Mouse (Mus musculus): ENCODE measurements around the gene Foxred2. TPM values are rescaled to one million over a fixed set of nuclear protein-coding genes. Genes with fewer than 3 reads are reported as not detected.

The Foxred2 gene
- polyA plus RNA-seq, 1 experiment from 2014 or later, result 10.8 TPM

GRCm38 (mm10) chr15:77974165-77974841 is 17.8 kb upstream of the Foxred2 start:
- Histone ChIP-seq H3K36me3 (replicated peaks; ENCODE audit: control insufficient read depth, insufficient read depth) (no peaks in the 10 kb centered on the region), H3K4me1 (replicated peaks; ENCODE audit: control insufficient read depth, insufficient read depth, low read length) (peaks cover 9% of the 10 kb centered on the region), H3K27me3 (ENCODE audit: control insufficient read depth, insufficient read depth, low read length) (no peaks in the 10 kb centered on the region), H3K4me3 (replicated peaks; ENCODE audit: low read length) (no peak overlapping the region), H3K4me2 (replicated peaks) (no peak overlapping the region), H3K9ac (no peak overlapping the region), H3K27ac (no peak overlapping the region), H3K9me3 (ENCODE audit: control insufficient read depth, low read length) (no peaks in the 10 kb centered on the region)
- DNase-seq (ENCODE audit: low spot score) (no peak), ATAC-seq (ENCODE audit: low FRiP score) (no peak)
- 81% methylated on average over 6 of the region's 6 CpGs for WGBS

GRCm38 (mm10) chr15:77970470-77971292 is 14.2 kb upstream of the Foxred2 start, which contains the start of gene Eif3d:
TSS of gene Eif3d (minus strand) at chr15:77970813.
- H3K4me1 ChIP-seq (replicated peaks; ENCODE audit: control insufficient read depth, insufficient read depth, low read length), result peaks cover 12% of the 10 kb centered on the region
- H3K4me3 ChIP-seq (replicated peaks; ENCODE audit: low read length), result peak within 1 kb of the TSS; percentile 77
- DNase-seq (ENCODE audit: low spot score) (peak; percentile 95), ATAC-seq (ENCODE audit: low FRiP score) (peak; percentile 89)
- H3K9me3 ChIP-seq (ENCODE audit: control insufficient read depth, low read length), result no peaks in the 10 kb centered on the region
- under 1% methylated on average over 67 of the region's 72 CpGs for WGBS
- peak within 1 kb of the TSS; percentile 95 for H3K4me2 ChIP-seq (replicated peaks)
- H3K36me3 ChIP-seq (replicated peaks; ENCODE audit: control insufficient read depth, insufficient read depth), result peaks cover 29% of the 10 kb centered on the region
- no peaks in the 10 kb centered on the region for H3K27me3 ChIP-seq (ENCODE audit: control insufficient read depth, insufficient read depth, low read length)
- H3K27ac ChIP-seq, result peak within 1 kb of the TSS; percentile 99
- peak within 1 kb of the TSS; percentile 92 for H3K9ac ChIP-seq

DNA sequence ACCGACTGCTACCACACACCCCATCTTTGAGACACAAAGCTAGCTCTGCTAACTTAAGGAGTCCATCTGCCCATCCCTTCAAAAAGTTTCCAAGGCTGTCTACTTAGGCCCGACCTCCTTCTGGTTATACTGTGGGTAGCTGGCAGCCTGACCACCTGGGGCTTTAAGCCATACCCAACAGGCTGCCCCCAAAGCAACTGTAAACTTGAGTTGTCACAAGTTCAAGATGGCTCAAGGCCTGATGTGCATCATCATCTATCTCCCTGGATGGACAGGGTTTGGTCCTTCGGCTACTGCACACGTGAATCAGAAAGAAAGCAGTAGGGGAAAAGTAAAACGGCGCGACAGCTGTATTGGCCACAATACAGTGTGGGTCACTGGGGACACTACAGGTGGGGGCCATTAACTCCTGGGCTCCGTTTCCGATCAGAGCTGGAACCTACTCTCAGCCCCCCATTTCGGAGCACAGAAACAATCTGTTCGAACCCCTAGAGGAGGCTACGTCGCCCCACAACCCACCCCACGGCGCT is 13.5 kb upstream of the Foxred2 start:
- DNase-seq (ENCODE audit: low spot score) (no peak), ATAC-seq (ENCODE audit: low FRiP score) (no peak; the same call in 1 of the 2 replicates)
- 4% methylated on average over 15 of the region's 15 CpGs for WGBS

DNA sequence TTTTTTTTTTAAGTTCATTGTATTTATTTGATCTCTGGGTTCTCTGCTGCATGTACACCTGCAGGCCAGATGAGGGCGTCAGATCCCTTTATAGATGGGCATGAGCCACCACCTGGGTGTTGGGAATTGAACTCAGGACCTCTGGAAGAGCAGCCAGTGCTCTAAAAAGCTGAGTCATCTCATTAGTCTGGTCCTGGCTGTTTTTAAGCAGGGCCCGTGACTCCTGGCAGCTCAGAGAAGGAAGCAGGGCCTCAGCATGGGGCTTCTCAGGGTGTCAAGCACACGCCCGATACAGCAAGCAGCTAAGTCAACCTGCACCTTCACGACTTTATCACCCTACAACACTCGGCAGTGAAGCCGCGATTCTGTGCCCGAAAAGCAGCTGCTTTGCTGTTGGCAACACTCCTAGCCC is 8.6 kb upstream of the Foxred2 start:
- Histone ChIP-seq H3K27me3 (ENCODE audit: control insufficient read depth, insufficient read depth, low read length) (no peaks in the 10 kb centered on the region), H3K4me1 (replicated peaks; ENCODE audit: control insufficient read depth, insufficient read depth, low read length) (peaks cover 9% of the 10 kb centered on the region), H3K4me2 (replicated peaks) (no peak overlapping the region), H3K36me3 (replicated peaks; ENCODE audit: control insufficient read depth, insufficient read depth) (peaks cover 85% of the 10 kb centered on the region), H3K9me3 (ENCODE audit: control insufficient read depth, low read length) (no peaks in the 10 kb centered on the region), H3K9ac (no peak overlapping the region), H3K27ac (no peak overlapping the region), H3K4me3 (replicated peaks; ENCODE audit: low read length) (no peak overlapping the region)
- ATAC-seq (ENCODE audit: low FRiP score), result no peak
- WGBS, result 84% methylated on average over 9 of the region's 9 CpGs
- no peak for DNase-seq (ENCODE audit: low spot score)

More for the DNA sequence above, 13.5 kb upstream of the Foxred2 start:
- H3K4me2 ChIP-seq (replicated peaks), result peak overlapping the region; percentile 95
- H3K36me3 ChIP-seq (replicated peaks; ENCODE audit: control insufficient read depth, insufficient read depth), result peaks cover 36% of the 10 kb centered on the region
- H3K27me3 ChIP-seq (ENCODE audit: control insufficient read depth, insufficient read depth, low read length), result no peaks in the 10 kb centered on the region
- H3K4me1 ChIP-seq (replicated peaks; ENCODE audit: control insufficient read depth, insufficient read depth, low read length), result peaks cover 12% of the 10 kb centered on the region
- peak overlapping the region; percentile 99 for H3K27ac ChIP-seq
- peak overlapping the region; percentile 77 for H3K4me3 ChIP-seq (replicated peaks; ENCODE audit: low read length)
- no peaks in the 10 kb centered on the region for H3K9me3 ChIP-seq (ENCODE audit: control insufficient read depth, low read length)
- peak overlapping the region; percentile 92 for H3K9ac ChIP-seq

- H3K4me3 ChIP-seq (replicated peaks; ENCODE audit: low read length), result no peak overlapping the region
- 97% methylated on average over 5 of the region's 5 CpGs for WGBS
- H3K4me1 ChIP-seq (replicated peaks; ENCODE audit: control insufficient read depth, insufficient read depth, low read length), result no peaks in the 10 kb centered on the region
- no peak overlapping the region for H3K4me2 ChIP-seq (replicated peaks)
- DNase-seq (ENCODE audit: low spot score) (no peak), ATAC-seq (ENCODE audit: low FRiP score) (no peak)
- no peak overlapping the region for H3K27ac ChIP-seq
- H3K36me3 ChIP-seq (replicated peaks; ENCODE audit: control insufficient read depth, insufficient read depth), result peaks cover 95% of the 10 kb centered on the region
- H3K9me3 ChIP-seq (ENCODE audit: control insufficient read depth, low read length), result no peaks in the 10 kb centered on the region
- no peak overlapping the region for H3K9ac ChIP-seq
- no peaks in the 10 kb centered on the region for H3K27me3 ChIP-seq (ENCODE audit: control insufficient read depth, insufficient read depth, low read length)
Measured at GRCm38 (mm10) chr15:77962447-77962846, 5.9 kb upstream of the Foxred2 start.

GRCm38 (mm10) chr15:77960693-77961092 is 4.2 kb upstream of the Foxred2 start:
- no peaks in the 10 kb centered on the region for H3K9me3 ChIP-seq (ENCODE audit: control insufficient read depth, low read length)
- no peak overlapping the region for H3K9ac ChIP-seq
- no peak overlapping the region for H3K4me2 ChIP-seq (replicated peaks)
- ATAC-seq (ENCODE audit: low FRiP score) (no peak), DNase-seq (ENCODE audit: low spot score) (no peak)
- H3K4me1 ChIP-seq (replicated peaks; ENCODE audit: control insufficient read depth, insufficient read depth, low read length), result peaks cover 10% of the 10 kb centered on the region
- H3K36me3 ChIP-seq (replicated peaks; ENCODE audit: control insufficient read depth, insufficient read depth), result peaks cover 78% of the 10 kb centered on the region
- 93% methylated on average over 6 of the region's 6 CpGs for WGBS
- H3K27me3 ChIP-seq (ENCODE audit: control insufficient read depth, insufficient read depth, low read length), result no peaks in the 10 kb centered on the region
- no peak overlapping the region for H3K4me3 ChIP-seq (replicated peaks; ENCODE audit: low read length)
- H3K27ac ChIP-seq, result no peak overlapping the region

- Histone ChIP-seq H3K27ac (no peak overlapping the region), H3K36me3 (replicated peaks; ENCODE audit: control insufficient read depth, insufficient read depth) (peaks cover 56% of the 10 kb centered on the region), H3K4me1 (replicated peaks; ENCODE audit: control insufficient read depth, insufficient read depth, low read length) (peaks cover 24% of the 10 kb centered on the region), H3K9me3 (ENCODE audit: control insufficient read depth, low read length) (no peaks in the 10 kb centered on the region), H3K9ac (no peak overlapping the region), H3K4me3 (replicated peaks; ENCODE audit: low read length) (no peak overlapping the region), H3K27me3 (ENCODE audit: control insufficient read depth, insufficient read depth, low read length) (no peaks in the 10 kb centered on the region), H3K4me2 (replicated peaks) (no peak overlapping the region)
- no peak for DNase-seq (ENCODE audit: low spot score)
- ATAC-seq (ENCODE audit: low FRiP score), result no peak
- 68% methylated on average over 3 of the region's 3 CpGs for WGBS
Measured at GRCm38 (mm10) chr15:77958071-77958470, 1.5 kb upstream of the Foxred2 start.

GRCm38 (mm10) chr15:77957625-77958024 is 1.1 kb upstream of the Foxred2 start:
- DNase-seq (ENCODE audit: low spot score) (no peak), ATAC-seq (ENCODE audit: low FRiP score) (no peak)
- 50% methylated on average over 5 of the region's 5 CpGs for WGBS
- Histone ChIP-seq H3K9ac (no peak overlapping the region), H3K27me3 (ENCODE audit: control insufficient read depth, insufficient read depth, low read length) (no peaks in the 10 kb centered on the region), H3K4me3 (replicated peaks; ENCODE audit: low read length) (no peak overlapping the region), H3K27ac (no peak overlapping the region), H3K4me2 (replicated peaks) (no peak overlapping the region), H3K4me1 (replicated peaks; ENCODE audit: control insufficient read depth, insufficient read depth, low read length) (peaks cover 24% of the 10 kb centered on the region), H3K36me3 (replicated peaks; ENCODE audit: control insufficient read depth, insufficient read depth) (peaks cover 56% of the 10 kb centered on the region), H3K9me3 (ENCODE audit: control insufficient read depth, low read length) (no peaks in the 10 kb centered on the region)

Measured in hindbrain, embryonic 14.5 days (tissue).